Mouse (Mus musculus) inflammation-experienced regulatory T-cells, adult 6 months (primary cell): ENCODE data around the gene Naa15. TPM values are rescaled to one million over a fixed set of nuclear protein-coding genes. Genes with fewer than 3 reads are reported as not detected.

Experiments used
- ATAC-seq: one replicate; pipeline ENCODE4 v1.8.0; 2017
- polyA plus RNA-seq, 3 experiments: library from polyadenylated mRNA; unstranded; fragments of 100-300 nt; shearing (Covaris generic); gene quantifications; one replicate each; pipeline ENCODE4 v1.2.1; 2017

The Naa15 gene
- polyA plus RNA-seq, 3 experiments from 2014 or later = 24.0 to 37.7 (median 30.3) TPM

- ATAC-seq = no peak
These were observed 103.2 kb downstream of the Naa15 start for GRCm38 (mm10) chr3:51517878-51518762.

GRCm38 (mm10) chr3:51518763-51519121 is 103.8 kb downstream of the Naa15 start:
- ATAC-seq = no peak

DNA sequence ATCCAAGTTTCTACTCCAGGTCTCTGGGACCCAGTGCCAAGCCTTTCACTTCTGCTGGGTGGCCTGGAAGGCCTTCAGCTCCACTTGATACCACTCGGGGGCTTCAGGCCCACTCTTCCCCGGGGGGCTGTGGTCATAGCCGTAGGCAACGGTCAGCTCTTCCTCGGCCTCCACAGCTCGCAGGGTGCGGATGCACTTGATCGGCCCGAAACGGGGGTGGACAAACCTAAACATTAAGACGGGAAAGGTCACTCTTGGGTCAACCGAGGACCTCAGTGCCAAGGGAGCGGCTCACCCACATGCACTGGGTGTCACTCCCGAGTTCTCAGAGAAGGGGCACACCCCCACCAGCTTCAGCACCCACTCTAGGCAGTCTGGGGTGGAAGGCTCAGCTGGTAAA is 106.3 kb downstream of the Naa15 start:
- no peak for ATAC-seq

- no peak for ATAC-seq
These were observed 110.3 kb downstream of the Naa15 start for GRCm38 (mm10) chr3:51525186-51525785.

Other genes with a start within 250 kb of the Naa15 start
- 1 to 10 TPM; 2.2 to 4.3 (median 3.5) TPM for gene Noct, start 190.7 kb upstream of the Naa15 start, polyA plus RNA-seq
- gene Elf2, start 74.5 kb upstream of the Naa15 start, polyA plus RNA-seq = 10 to 100 TPM; 51.8 to 74.2 (median 57.7) TPM
- 1 to 10 TPM in 1 of 3 experiments, under 1 TPM in 1, not detected in 1; 0.78 to 1.2 TPM for gene Mgarp, start 18.4 kb upstream of the Naa15 start, polyA plus RNA-seq
- gene Ndufc1, start 6.2 kb upstream of the Naa15 start, polyA plus RNA-seq = 100 to 1,000 TPM; 222 to 324 (median 265) TPM
- 10 to 100 TPM; 16.4 to 25.1 (median 22.3) TPM for gene Rab33b, start 68.8 kb downstream of the Naa15 start, polyA plus RNA-seq
- gene Setd7, start 145.7 kb downstream of the Naa15 start, polyA plus RNA-seq = 10 to 100 TPM in 2 of 3 experiments, 1 to 10 TPM in 1; 5.3 to 12.1 (median 11.6) TPM
- gene Mgst2, start 245.2 kb downstream of the Naa15 start, polyA plus RNA-seq = 100 to 1,000 TPM in 1 of 3 experiments, 10 to 100 TPM in 2; 13.4 to 184 (median 82.2) TPM